Mouse (Mus musculus) retina, postnatal 1 day (tissue): ENCODE measurements around the gene Mrap2.
"Not testable (repeated sequence)": the region's sequence is repeated elsewhere in the genome, so short reads cannot be mapped to it uniquely, and the experiment has no call there.

Experiments used
- DNase-seq: peaks from one replicate; pipeline ENCODE4 v3.0.0-alpha.2; 2012

Gene Mrap2

GRCm38 (mm10) chr9:87144106-87144505 is at the start of gene Mrap2:
Gene Mrap2 (plus strand): TSS chr9:87144306.
- DNase-seq: peak; percentile 67

GRCm38 (mm10) chr9:87097989-87098388 is 46.1 kb upstream of the Mrap2 start:
- DNase-seq: no peak

GRCm38 (mm10) chr9:87115019-87115418 is 29.1 kb upstream of the Mrap2 start:
- DNase-seq: no peak

GRCm38 (mm10) chr9:87115456-87115931 is 28.6 kb upstream of the Mrap2 start:
- peak; percentile 12 for DNase-seq

GRCm38 (mm10) chr9:87115978-87116377 is 28.1 kb upstream of the Mrap2 start:
- no peak for DNase-seq

- DNase-seq: no peak
Observed at GRCm38 (mm10) chr9:87118996-87119395, 25.1 kb upstream of the Mrap2 start.

GRCm38 (mm10) chr9:87121956-87122493 is 22.1 kb upstream of the Mrap2 start:
- DNase-seq: peak; percentile 4

- not testable (repeated sequence) for DNase-seq
Observed at GRCm38 (mm10) chr9:87127046-87127445, 17.1 kb upstream of the Mrap2 start.

GRCm38 (mm10) chr9:87135765-87136558 is 8.1 kb upstream of the Mrap2 start:
- DNase-seq: no peak

GRCm38 (mm10) chr9:87143076-87143475 is 1.0 kb upstream of the Mrap2 start:
- no peak for DNase-seq

- DNase-seq: peak; percentile 19
Observed at GRCm38 (mm10) chr9:87144532-87144931, 426 bp downstream of the Mrap2 start.

- DNase-seq: peak; percentile 15
Observed at GRCm38 (mm10) chr9:87145180-87145579, 1.1 kb downstream of the Mrap2 start.

- DNase-seq: no peak
Observed at GRCm38 (mm10) chr9:87145671-87146070, 1.6 kb downstream of the Mrap2 start.

GRCm38 (mm10) chr9:87146400-87146799 is 2.3 kb downstream of the Mrap2 start:
- DNase-seq: no peak

GRCm38 (mm10) chr9:87147927-87148326 is 3.8 kb downstream of the Mrap2 start:
- DNase-seq: no peak

- no peak for DNase-seq
Observed at GRCm38 (mm10) chr9:87152641-87153325, 8.7 kb downstream of the Mrap2 start.

- DNase-seq: no peak
Observed at GRCm38 (mm10) chr9:87162559-87162958, 18.5 kb downstream of the Mrap2 start.

- no peak for DNase-seq
Observed at GRCm38 (mm10) chr9:87167001-87167830, 23.1 kb downstream of the Mrap2 start.

- DNase-seq: no peak
Observed at GRCm38 (mm10) chr9:87168051-87168450, 23.9 kb downstream of the Mrap2 start.

GRCm38 (mm10) chr9:87169144-87169543 is 25.0 kb downstream of the Mrap2 start:
- no peak for DNase-seq

GRCm38 (mm10) chr9:87170891-87171290 is 26.8 kb downstream of the Mrap2 start:
- DNase-seq: no peak

- DNase-seq: no peak
Observed at GRCm38 (mm10) chr9:87171517-87171916, 27.4 kb downstream of the Mrap2 start.

- DNase-seq: no peak
Observed at GRCm38 (mm10) chr9:87178534-87178933, 34.4 kb downstream of the Mrap2 start.
